Mouse (Mus musculus): ENCODE data around the gene Creb5. TPM values are rescaled to one million over a fixed set of nuclear protein-coding genes. Genes with fewer than 3 reads are reported as not detected.

The Creb5 gene
- polyA plus RNA-seq, 1 experiment from 2014 or later: 5.0 TPM

DNA sequence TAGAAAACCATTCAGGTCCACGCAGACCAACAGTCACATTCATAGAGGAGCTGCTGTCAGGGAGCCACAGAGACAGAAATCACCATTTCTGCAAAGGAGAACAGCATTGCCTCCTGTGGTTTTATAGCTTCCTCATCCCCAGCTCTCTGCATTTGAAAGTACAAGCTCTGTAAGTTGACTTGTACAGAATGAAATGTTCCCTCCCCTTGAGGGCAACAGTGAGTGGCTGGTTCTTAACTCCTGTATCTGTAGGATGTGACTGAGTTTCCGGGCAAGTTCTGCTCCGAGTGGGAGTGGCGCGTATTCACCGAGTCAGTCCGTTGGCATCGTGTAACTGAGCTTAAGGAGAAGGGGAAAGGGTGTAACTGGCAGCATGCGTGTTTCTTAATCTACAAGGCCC, 426.1 kb downstream of the Creb5 start:
- H3K4me2 ChIP-seq (replicated peaks): no peak overlapping the region
- ATAC-seq: no peak
- no peak overlapping the region for H3K9ac ChIP-seq
- H3K9me3 ChIP-seq: no peaks in the 10 kb centered on the region
- no peaks in the 10 kb centered on the region for H3K36me3 ChIP-seq
- H3K27me3 ChIP-seq (replicated peaks): no peaks in the 10 kb centered on the region
- 87% methylated on average over 9 of the region's 9 CpGs for WGBS
- no peak overlapping the region for H3K27ac ChIP-seq
- H3K4me3 ChIP-seq (replicated peaks): no peak overlapping the region
- H3K4me1 ChIP-seq (replicated peaks): no peaks in the 10 kb centered on the region

DNA sequence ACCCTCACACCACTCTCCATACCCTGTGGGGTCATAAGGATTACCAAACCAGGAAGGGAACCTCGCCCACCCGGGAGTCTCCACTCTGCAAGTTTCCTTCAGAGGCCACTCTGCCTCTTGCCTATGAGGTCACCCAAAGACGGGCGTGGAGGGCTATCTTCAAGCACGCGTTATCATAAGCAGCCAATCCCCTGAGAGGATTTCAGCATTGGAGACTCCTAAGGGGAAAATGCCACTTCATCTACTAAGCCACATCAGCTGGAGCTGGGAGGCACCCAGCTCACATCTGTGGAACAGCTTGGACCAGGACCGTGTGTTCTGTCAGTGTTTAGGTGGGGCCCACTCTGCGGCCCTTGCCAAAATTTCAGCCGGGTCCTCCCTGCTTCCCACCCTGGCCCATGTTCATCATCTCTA, 427.8 kb downstream of the Creb5 start:
- Histone ChIP-seq H3K4me1 (replicated peaks) (no peaks in the 10 kb centered on the region), H3K9me3 (no peaks in the 10 kb centered on the region), H3K27ac (no peak overlapping the region), H3K4me2 (replicated peaks) (no peak overlapping the region), H3K9ac (no peak overlapping the region), H3K36me3 (no peaks in the 10 kb centered on the region), H3K27me3 (replicated peaks) (no peaks in the 10 kb centered on the region), H3K4me3 (replicated peaks) (no peak overlapping the region)
- no peak for ATAC-seq
- 85% methylated on average over 9 of the region's 9 CpGs for WGBS

DNA sequence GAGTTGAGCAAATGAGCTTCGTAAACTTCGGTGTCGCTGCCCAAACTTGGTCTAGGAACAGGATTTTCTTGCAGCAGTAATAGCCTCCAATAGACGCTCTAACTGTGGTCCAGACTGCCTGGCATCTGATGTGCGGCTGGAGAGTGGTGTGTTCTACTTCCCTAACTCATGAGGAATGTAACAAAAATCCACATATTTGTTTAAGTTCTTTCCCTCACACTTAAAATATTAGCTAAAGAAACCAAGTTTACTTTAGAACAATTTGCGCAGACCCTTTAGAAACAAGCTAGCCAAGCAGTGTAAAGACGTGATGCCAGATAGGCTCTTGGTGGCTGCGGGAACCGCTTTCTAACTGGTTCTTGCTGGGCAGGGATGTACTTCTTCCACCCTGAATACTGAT, 428.9 kb downstream of the Creb5 start:
- no peak for ATAC-seq
- no peaks in the 10 kb centered on the region for H3K27me3 ChIP-seq (replicated peaks)
- WGBS: 64% methylated on average over 9 of the region's 9 CpGs

DNA sequence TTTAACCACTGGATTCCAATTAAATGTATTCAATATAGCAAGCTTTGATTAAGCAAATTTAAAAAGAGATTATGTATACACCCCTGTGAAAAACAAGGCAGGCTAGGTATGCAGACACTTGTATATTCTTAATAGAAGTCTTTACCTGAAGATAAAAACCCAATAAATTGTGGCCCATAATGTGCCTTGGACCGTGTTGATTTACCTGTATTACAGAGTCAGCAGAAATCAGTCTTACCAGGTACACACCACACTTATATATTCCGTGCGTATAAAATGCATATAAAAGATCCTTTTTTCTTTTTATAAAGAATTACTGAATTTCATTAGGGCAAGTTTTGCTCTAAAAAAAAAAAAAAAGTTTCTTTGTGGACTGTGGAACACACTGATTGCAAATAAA, 432.9 kb downstream of the Creb5 start:
- H3K9me3 ChIP-seq: no peaks in the 10 kb centered on the region
- no peaks in the 10 kb centered on the region for H3K4me1 ChIP-seq (replicated peaks)
- H3K36me3 ChIP-seq: no peaks in the 10 kb centered on the region
- H3K4me2 ChIP-seq (replicated peaks): no peak overlapping the region
- H3K4me3 ChIP-seq (replicated peaks): no peak overlapping the region
- no peak overlapping the region for H3K27ac ChIP-seq
- no peak for ATAC-seq
- no peak overlapping the region for H3K9ac ChIP-seq
- WGBS: 82% methylated on average over 3 of the region's 3 CpGs
- no peaks in the 10 kb centered on the region for H3K27me3 ChIP-seq (replicated peaks)

More for the DNA sequence above, 428.9 kb downstream of the Creb5 start:
- Histone ChIP-seq H3K27ac (no peak overlapping the region), H3K36me3 (no peaks in the 10 kb centered on the region), H3K4me2 (replicated peaks) (no peak overlapping the region), H3K9ac (no peak overlapping the region), H3K4me1 (replicated peaks) (no peaks in the 10 kb centered on the region), H3K9me3 (no peaks in the 10 kb centered on the region), H3K4me3 (replicated peaks) (no peak overlapping the region)

DNA sequence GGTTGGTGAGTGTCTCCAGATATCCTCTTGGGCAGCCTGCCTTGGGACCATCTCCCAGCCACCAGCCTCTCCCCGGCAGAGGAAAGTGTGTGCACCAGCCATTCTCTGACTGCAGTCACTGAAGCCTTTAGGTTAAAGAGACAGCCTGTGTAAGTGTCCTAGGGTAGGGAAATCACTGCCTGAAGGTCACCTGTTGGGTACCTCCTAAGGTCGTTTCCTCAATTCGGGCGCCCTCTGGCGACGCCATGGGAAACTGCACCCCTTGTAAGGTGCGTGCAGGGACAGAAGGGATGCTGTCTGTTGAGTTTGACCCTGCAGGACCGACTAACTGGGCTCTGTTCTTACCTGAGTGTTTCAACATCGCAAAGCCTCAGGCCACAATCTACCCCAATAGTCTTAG, 434.5 kb downstream of the Creb5 start:
- Histone ChIP-seq H3K36me3 (no peaks in the 10 kb centered on the region), H3K4me3 (replicated peaks) (no peak overlapping the region), H3K27me3 (replicated peaks) (no peaks in the 10 kb centered on the region), H3K9ac (no peak overlapping the region), H3K9me3 (no peaks in the 10 kb centered on the region), H3K4me1 (replicated peaks) (no peaks in the 10 kb centered on the region), H3K4me2 (replicated peaks) (no peak overlapping the region), H3K27ac (no peak overlapping the region)
- peak; percentile 47; the same call in 1 of the 2 replicates for ATAC-seq
- WGBS: 11% methylated on average over 9 of the region's 9 CpGs

DNA sequence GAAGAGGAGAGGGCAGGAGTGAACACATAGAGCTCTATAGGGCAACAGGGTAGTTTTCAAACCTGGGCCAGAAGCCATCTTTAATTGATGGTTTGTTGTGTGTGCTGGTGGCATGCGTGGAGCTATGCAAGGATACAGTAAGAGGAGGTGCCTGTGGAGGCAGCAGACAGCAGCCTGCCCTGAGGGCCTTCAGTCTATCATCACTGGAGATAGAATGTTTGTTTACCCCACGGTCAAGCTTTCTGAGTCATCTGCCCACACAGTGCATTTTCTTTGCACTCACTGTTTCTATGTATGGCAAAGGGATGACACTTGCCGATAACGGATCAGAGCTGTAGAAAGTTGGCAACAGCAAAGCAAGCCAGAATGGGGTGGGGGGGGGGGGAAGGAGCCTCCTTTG, 435.6 kb downstream of the Creb5 start:
- no peak overlapping the region for H3K27ac ChIP-seq
- no peaks in the 10 kb centered on the region for H3K27me3 ChIP-seq (replicated peaks)
- H3K9ac ChIP-seq: no peak overlapping the region
- no peaks in the 10 kb centered on the region for H3K36me3 ChIP-seq
- no peaks in the 10 kb centered on the region for H3K4me1 ChIP-seq (replicated peaks)
- H3K4me3 ChIP-seq (replicated peaks): no peak overlapping the region
- no peak for ATAC-seq
- 73% methylated on average over 4 of the region's 4 CpGs for WGBS
- H3K9me3 ChIP-seq: no peaks in the 10 kb centered on the region
- no peak overlapping the region for H3K4me2 ChIP-seq (replicated peaks)

DNA sequence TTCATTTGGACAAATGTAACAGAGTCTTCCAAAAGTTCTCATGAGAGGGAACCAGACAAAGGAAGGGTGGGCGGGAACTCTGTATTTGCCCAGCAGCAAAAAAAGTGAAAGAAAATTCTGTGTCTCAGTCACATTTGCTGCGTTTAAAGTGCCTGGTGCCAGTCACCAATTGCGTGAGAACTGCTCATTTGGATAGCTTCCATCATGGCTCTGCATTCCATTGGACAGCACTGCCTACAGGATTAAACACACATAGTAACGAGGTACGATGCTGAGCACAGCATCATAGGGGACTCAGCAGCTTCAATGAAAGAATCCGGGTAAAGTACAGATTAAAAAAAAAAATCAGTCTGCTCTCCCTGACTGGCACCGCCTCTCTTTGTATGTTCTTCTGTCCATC, 443.4 kb downstream of the Creb5 start:
- no peak for ATAC-seq
- 90% methylated on average over 7 of the region's 7 CpGs for WGBS
- no peak overlapping the region for H3K27ac ChIP-seq

DNA sequence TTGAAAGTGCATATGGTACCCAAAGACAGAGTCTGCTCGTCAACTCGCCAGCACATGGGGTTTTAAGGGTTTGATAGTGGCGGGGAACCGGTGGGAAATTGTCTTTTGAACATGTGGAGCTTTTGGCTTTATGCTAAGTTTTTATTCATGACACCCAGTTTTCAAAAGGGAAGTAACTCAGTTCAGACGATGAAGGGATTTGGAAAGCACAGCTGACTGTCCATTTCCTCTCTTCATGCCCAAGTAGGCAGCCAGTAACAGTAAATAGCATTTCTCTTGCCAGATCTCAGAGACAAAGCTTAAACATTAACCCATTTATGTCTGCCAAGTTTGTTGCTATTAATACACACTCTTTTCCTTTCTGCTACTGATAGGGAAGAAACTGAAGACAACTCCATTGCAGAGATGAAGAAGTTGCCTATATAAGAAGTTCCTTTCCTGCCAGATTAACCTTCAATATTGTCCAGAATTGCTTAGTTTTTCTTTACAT, 444.0 kb downstream of the Creb5 start:
- no peak overlapping the region for H3K4me2 ChIP-seq (replicated peaks)

More for the DNA sequence above, 443.4 kb downstream of the Creb5 start:
- Histone ChIP-seq H3K36me3 (no peaks in the 10 kb centered on the region), H3K4me2 (replicated peaks) (no peak overlapping the region), H3K4me3 (replicated peaks) (no peak overlapping the region), H3K27me3 (replicated peaks) (no peaks in the 10 kb centered on the region), H3K4me1 (replicated peaks) (no peaks in the 10 kb centered on the region), H3K9ac (no peak overlapping the region), H3K9me3 (no peaks in the 10 kb centered on the region)

DNA sequence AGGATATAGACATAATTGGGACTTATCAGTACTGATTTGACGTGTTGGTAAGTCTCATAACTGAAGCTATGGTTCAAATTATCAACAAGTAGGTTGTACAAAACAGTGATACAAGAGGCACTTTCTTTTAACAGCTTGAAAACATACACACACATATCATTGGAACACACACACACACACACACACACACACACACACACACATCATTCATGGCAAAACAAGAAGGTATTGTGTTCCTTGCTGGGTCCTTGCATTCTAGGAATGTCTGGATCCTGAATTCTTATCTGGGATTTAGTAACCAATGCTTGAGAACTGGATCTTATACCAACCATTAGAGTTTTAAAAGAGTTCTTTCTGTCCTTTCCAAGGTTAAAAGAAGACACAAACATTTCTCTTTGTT, 446.5 kb downstream of the Creb5 start:
- WGBS: 73% methylated on average over 1 of the region's 1 CpGs
- Histone ChIP-seq H3K4me2 (replicated peaks) (no peak overlapping the region), H3K4me3 (replicated peaks) (no peak overlapping the region), H3K27me3 (replicated peaks) (no peaks in the 10 kb centered on the region), H3K9me3 (no peaks in the 10 kb centered on the region), H3K27ac (no peak overlapping the region), H3K36me3 (no peaks in the 10 kb centered on the region), H3K4me1 (replicated peaks) (no peaks in the 10 kb centered on the region), H3K9ac (no peak overlapping the region)
- ATAC-seq: no peak

More for the DNA sequence above, 444.0 kb downstream of the Creb5 start:
- WGBS: 73% methylated on average over 5 of the region's 5 CpGs
- H3K9me3 ChIP-seq: no peaks in the 10 kb centered on the region
- no peaks in the 10 kb centered on the region for H3K36me3 ChIP-seq
- no peak overlapping the region for H3K4me3 ChIP-seq (replicated peaks)
- no peak overlapping the region for H3K9ac ChIP-seq
- H3K4me1 ChIP-seq (replicated peaks): no peaks in the 10 kb centered on the region
- no peak overlapping the region for H3K27ac ChIP-seq
- ATAC-seq: no peak
- H3K27me3 ChIP-seq (replicated peaks): no peaks in the 10 kb centered on the region

DNA sequence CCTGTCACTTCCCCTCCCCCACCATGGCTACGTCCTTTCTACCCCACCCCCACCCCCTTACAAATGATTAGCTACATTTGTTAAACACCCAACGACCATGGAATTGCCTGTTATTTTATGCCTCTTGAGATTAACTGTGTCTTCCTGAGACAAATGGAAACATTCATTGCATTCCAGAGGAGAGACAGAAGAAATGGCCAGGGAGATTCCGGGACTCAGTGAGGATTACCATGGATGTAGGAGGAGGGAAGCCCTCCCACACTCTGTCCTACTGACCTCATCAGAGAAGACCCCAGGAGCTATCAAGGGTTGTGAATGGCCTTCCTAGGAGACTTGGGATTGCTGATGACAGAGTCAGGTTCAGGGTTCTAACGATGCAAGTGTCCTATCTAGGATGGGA, 446.9 kb downstream of the Creb5 start:
- H3K4me1 ChIP-seq (replicated peaks): no peaks in the 10 kb centered on the region
- no peaks in the 10 kb centered on the region for H3K27me3 ChIP-seq (replicated peaks)
- no peaks in the 10 kb centered on the region for H3K36me3 ChIP-seq
- no peak for ATAC-seq
- H3K9ac ChIP-seq: no peak overlapping the region
- H3K9me3 ChIP-seq: no peaks in the 10 kb centered on the region
- H3K27ac ChIP-seq: no peak overlapping the region
- H3K4me2 ChIP-seq (replicated peaks): no peak overlapping the region
- WGBS: 24% methylated on average over 4 of the region's 4 CpGs
- H3K4me3 ChIP-seq (replicated peaks): no peak overlapping the region

DNA sequence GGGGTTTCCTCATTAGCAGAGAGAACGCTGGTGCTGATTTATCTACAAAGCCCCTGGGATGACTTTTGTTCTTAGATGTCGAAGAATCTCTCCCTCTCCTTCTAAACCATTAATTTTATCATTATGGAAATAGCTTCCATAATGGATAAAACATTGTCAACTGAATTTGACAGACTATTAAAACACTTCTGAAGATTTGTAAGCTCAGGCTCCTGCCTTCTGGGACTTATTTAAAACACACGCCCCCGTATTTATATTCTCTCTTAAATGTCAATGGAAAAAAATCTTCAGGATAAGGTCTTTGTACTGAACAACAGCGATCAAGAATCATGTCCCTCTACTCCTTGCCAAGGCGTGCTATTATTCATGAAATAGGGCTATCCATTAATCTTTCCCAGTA, 448.6 kb downstream of the Creb5 start:
- no peak overlapping the region for H3K4me3 ChIP-seq (replicated peaks)
- WGBS: 53% methylated on average over 6 of the region's 6 CpGs
- no peak overlapping the region for H3K4me2 ChIP-seq (replicated peaks)
- no peaks in the 10 kb centered on the region for H3K9me3 ChIP-seq
- ATAC-seq: no peak
- H3K36me3 ChIP-seq: no peaks in the 10 kb centered on the region
- H3K9ac ChIP-seq: no peak overlapping the region
- H3K4me1 ChIP-seq (replicated peaks): no peaks in the 10 kb centered on the region
- H3K27me3 ChIP-seq (replicated peaks): no peaks in the 10 kb centered on the region
- no peak overlapping the region for H3K27ac ChIP-seq

DNA sequence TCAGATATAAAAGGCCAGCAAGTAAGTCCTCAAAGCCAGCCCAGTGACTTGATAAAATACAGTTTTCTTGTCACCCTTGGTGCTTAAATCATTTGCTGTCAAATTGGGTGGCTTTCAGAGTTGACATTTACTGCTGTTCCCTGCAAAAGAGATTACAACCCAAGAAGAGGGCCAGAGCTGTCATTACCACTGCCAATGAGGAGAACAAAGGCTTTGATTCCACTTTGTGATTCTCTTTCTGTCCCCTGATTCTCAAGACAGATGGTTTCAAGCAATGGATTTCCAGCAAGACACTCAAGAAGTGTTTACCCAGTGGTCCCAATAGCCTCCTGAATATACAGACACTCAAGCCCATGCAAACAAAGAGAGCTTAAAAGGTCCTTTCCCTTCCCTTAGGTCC, 451.1 kb downstream of the Creb5 start:
- Histone ChIP-seq H3K27ac (no peak overlapping the region), H3K4me2 (replicated peaks) (no peak overlapping the region), H3K9me3 (no peaks in the 10 kb centered on the region), H3K4me3 (replicated peaks) (no peak overlapping the region), H3K9ac (no peak overlapping the region), H3K36me3 (no peaks in the 10 kb centered on the region), H3K4me1 (replicated peaks) (no peaks in the 10 kb centered on the region), H3K27me3 (replicated peaks) (no peaks in the 10 kb centered on the region)
- no peak for ATAC-seq

DNA sequence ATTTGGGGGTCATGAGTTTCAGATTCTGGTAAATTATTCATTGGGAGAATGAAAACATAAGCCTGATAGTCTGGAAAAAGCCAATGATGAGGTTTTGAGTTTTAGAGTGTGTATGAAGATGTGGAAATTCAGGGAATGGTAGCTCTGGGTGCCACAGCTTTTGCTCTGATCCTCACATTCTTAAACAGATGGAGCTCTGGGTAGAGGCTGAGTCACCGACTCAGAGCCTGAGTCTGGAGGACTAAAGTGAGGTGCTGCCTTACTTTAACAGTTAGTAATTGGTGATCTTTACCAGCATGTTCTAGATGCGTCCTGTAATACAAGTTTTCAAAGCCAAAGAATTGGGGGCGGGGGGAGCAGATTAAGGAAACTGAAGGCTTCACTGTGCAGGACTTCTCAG, 454.2 kb downstream of the Creb5 start:
- Histone ChIP-seq H3K36me3 (no peaks in the 10 kb centered on the region), H3K4me3 (replicated peaks) (no peak overlapping the region), H3K9ac (no peak overlapping the region), H3K27me3 (replicated peaks) (no peaks in the 10 kb centered on the region), H3K4me1 (replicated peaks) (no peaks in the 10 kb centered on the region), H3K4me2 (replicated peaks) (no peak overlapping the region), H3K27ac (no peak overlapping the region), H3K9me3 (no peaks in the 10 kb centered on the region)
- ATAC-seq: no peak
- 94% methylated on average over 3 of the region's 3 CpGs for WGBS
